Mouse (Mus musculus): ENCODE measurements around the gene Dchs2. TPM values are rescaled to one million over a fixed set of nuclear protein-coding genes. Genes with fewer than 3 reads are reported as not detected.

Dchs2 gene
- polyA plus RNA-seq, 1 experiment from 2014 or later: 0.16 TPM

- WGBS: 61% methylated on average over 6 of the region's 6 CpGs
- H3K27ac ChIP-seq: no peak overlapping the region
- H3K4me1 ChIP-seq (replicated peaks): no peaks in the 10 kb centered on the region
- no peak overlapping the region for H3K9ac ChIP-seq
- H3K4me3 ChIP-seq (replicated peaks): no peak overlapping the region
- no peaks in the 10 kb centered on the region for H3K27me3 ChIP-seq (replicated peaks)
- H3K9me3 ChIP-seq: no peaks in the 10 kb centered on the region
- ATAC-seq: no peak
- no peaks in the 10 kb centered on the region for H3K36me3 ChIP-seq
- H3K4me2 ChIP-seq (replicated peaks): no peak overlapping the region
Measured at GRCm38 (mm10) chr3:83374333-83374732, 246.6 kb downstream of the Dchs2 start.

- no peak for ATAC-seq
- no peak overlapping the region for H3K27ac ChIP-seq
- WGBS: 94% methylated on average over 6 of the region's 6 CpGs
Measured at GRCm38 (mm10) chr3:83376834-83377233, 249.1 kb downstream of the Dchs2 start.

More at GRCm38 (mm10) chr3:83376834-83377233, 249.1 kb downstream of the Dchs2 start:
- Histone ChIP-seq H3K4me2 (replicated peaks) (no peak overlapping the region), H3K27me3 (replicated peaks) (no peaks in the 10 kb centered on the region), H3K4me1 (replicated peaks) (no peaks in the 10 kb centered on the region), H3K9me3 (no peaks in the 10 kb centered on the region), H3K36me3 (no peaks in the 10 kb centered on the region), H3K4me3 (replicated peaks) (no peak overlapping the region), H3K9ac (no peak overlapping the region)

Other genes with a start within 250 kb of the Dchs2 start
- 8.6 and 8.8 TPM in 2 replicates for gene Lrat, start 224.0 kb upstream of the Dchs2 start, polyA plus RNA-seq (2015; fragmentation: Nextera tagmentation; extraction: Ambion mirVana)
- gene Fgg, start 120.2 kb upstream of the Dchs2 start, polyA plus RNA-seq (2015; fragmentation: Nextera tagmentation; extraction: Ambion mirVana): 6.4 and 10.7 TPM in 2 replicates
- 8.1 and 13.6 TPM in 2 replicates for gene Fga, start 101.9 kb upstream of the Dchs2 start, polyA plus RNA-seq (2015; fragmentation: Nextera tagmentation; extraction: Ambion mirVana)
- 7.0 and 9.4 TPM in 2 replicates for gene Fgb, start 78.1 kb upstream of the Dchs2 start, polyA plus RNA-seq (2015; fragmentation: Nextera tagmentation; extraction: Ambion mirVana)
- gene Plrg1, start 72.4 kb upstream of the Dchs2 start, polyA plus RNA-seq (2015; fragmentation: Nextera tagmentation; extraction: Ambion mirVana): 87.4 and 88.3 TPM in 2 replicates